Mouse (Mus musculus) CD4-positive, CD25-positive, alpha-beta regulatory T cell, adult 2 months (primary cell): ENCODE measurements around the gene Dlg2.

Source experiments
- DNase-seq: peaks from one replicate; pipeline ENCODE4 v3.0.0-alpha.2; 2012; ENCODE audit warnings: low read depth, low spot score

Dlg2 gene

GRCm38 (mm10) chr7:92047271-92047670, 1570.8 kb downstream of the Dlg2 start:
- DNase-seq, result no peak

GRCm38 (mm10) chr7:92048876-92049275, 1572.4 kb downstream of the Dlg2 start:
- DNase-seq, result no peak

DNA sequence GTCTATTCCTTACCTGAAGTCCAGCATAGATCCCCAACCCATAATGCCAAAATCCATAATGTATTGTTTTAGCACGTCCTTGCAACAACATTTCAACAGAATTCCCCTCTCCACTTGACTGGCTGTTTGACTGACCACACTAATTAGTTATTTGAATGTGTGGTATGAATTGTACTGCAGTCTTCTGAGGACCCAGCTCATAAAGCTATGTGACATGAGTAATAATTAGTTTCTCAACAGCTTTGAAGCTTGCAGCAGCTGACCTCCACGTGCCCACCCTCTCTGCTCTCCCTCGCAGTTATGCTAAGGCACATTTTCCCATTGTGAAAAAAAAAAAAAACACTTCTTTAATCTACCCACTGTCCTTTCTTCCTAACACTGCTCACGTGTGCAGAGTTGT, 1590.4 kb downstream of the Dlg2 start:
- DNase-seq, result no peak

DNA sequence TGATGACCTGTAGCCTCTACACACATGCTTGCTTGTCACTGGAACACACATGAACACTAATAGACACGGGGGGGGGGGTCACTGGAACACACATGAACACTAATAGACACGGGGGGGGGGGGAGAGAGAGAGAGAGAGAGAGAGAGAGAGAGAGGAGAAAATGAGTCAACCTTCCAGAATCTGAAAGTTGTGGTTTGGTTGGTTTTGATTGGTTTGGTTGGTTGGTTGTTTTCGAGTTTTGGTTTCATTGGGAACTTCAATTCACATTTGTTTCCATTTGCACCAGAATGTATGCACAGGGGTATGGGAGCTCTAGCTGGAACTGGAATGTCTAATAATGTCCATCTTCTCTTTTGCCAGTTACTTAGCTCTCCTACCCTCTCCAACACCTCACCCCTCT, 1611.0 kb downstream of the Dlg2 start:
- DNase-seq, result no peak

- DNase-seq, result peak; percentile 35
These were observed 1617.4 kb downstream of the Dlg2 start for GRCm38 (mm10) chr7:92093860-92094259.

GRCm38 (mm10) chr7:92095198-92095597, 1618.7 kb downstream of the Dlg2 start:
- no peak for DNase-seq

GRCm38 (mm10) chr7:92100847-92101246, 1624.4 kb downstream of the Dlg2 start:
- DNase-seq, result no peak

DNA sequence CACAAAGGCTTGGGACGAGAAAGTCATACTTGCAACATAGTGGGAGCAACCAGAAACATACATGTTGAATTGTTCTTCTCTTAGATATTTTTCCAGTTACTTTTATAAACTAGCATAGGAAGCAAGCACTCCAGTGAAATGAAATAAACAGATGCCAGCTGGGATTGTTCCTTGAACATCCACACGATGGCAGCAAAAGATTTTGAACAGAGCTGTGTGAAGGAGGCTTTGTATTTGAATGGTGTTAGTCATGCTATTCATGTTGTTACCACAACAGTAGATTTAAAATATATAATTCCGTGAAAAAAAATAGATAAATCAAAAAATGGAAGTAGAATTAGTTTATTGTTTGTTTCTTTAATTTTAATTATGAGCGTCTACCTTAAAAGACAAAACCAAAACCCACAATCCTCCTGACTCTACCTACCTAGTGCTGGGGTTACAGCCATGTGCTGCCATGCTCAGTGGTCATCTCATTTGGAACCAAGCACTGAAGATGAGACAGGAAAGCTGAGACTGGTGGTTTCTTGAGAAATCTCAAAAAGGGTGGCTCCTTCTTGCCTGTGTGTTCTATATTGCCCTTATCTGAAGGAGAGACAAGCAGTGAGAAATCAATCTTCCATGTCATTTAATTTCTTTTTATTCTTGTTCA, 1626.5 kb downstream of the Dlg2 start:
- peak; percentile 34 for DNase-seq

DNA sequence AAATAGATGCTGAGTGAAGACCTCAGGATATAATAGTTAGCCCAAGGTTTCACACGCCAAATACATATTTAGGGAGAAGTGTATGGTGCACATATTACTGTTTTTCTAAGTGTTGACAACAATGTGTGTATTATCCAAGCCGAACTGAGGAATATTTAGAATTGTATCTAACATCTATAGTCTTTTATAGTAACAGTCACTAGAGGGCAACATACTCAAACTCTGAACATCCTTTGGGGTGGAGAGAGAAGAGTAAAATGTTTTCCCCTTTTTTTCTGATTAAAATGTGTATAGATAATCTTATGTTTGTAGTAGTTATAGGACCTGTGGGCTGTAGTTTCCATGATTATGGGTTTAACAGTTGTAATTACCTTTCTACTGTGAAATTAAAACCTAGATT, 1629.0 kb downstream of the Dlg2 start:
- no peak for DNase-seq

GRCm38 (mm10) chr7:92105956-92106355, 1629.5 kb downstream of the Dlg2 start:
- no peak for DNase-seq

GRCm38 (mm10) chr7:92113065-92113464, 1636.6 kb downstream of the Dlg2 start:
- DNase-seq, result no peak

GRCm38 (mm10) chr7:92115237-92115871, 1638.9 kb downstream of the Dlg2 start:
- no peak for DNase-seq

- no peak for DNase-seq
These were observed 1646.8 kb downstream of the Dlg2 start for GRCm38 (mm10) chr7:92123276-92123675.

- DNase-seq, result no peak
These were observed 1649.4 kb downstream of the Dlg2 start for GRCm38 (mm10) chr7:92125886-92126285.

- DNase-seq, result peak; percentile 1
These were observed 1657.8 kb downstream of the Dlg2 start for GRCm38 (mm10) chr7:92134301-92134700.

- no peak for DNase-seq
These were observed 1659.2 kb downstream of the Dlg2 start for GRCm38 (mm10) chr7:92135624-92136023.

DNA sequence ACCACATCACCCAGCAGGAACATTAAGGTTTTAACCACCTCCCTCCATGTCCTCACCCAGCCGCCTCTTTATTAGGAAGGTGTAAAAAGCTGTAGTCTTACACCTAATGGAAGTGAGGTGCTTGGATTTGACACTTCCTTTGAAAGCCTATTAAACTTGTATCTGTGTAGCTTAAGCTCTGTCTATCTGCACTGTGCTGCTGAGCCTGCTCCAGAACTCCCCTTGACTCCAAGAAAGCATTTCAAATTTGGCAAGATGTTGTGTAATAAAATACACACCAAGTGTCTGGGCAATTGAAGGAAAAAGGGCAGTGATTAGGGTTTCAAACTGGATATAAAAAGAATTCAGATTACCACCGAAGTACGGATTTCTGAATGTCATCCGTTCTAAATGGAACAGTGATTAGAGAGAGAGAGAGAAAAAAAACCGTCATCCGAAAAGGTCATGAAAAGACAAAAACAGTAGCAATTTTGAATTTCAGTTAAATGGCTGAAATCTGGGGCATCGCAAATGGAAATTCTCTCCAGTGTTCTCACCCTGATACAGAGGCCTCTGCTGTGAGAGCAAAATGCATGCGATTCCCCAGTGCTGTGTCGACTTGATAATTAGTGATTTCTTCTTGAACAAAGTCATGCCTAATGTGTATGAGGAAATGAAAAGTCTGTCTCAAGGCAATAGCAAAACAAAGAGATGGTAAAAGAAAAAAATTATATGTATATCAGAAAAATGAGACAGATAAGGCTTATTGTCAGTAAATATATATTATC, 1663.8 kb downstream of the Dlg2 start:
- DNase-seq, result no peak

DNA sequence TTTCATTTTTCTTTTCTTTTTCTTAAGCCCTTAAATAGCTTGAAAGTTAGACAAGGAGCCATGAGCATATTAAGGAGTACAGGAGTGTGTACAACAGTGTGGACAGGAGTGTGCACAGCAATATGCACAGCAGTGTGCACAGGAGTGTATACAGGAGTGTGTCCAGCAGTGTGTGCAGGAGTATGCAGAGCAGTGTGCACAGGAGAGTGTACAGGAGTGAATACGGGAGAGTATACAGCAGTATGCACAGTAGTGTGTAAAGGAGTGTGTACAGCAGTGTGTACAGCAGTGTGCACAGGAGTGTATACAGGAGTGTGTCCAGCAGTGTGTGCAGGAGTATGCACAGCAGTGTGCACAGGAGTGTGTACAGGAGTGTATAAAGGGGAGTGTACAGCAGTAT, 1671.0 kb downstream of the Dlg2 start:
- no peak for DNase-seq

- no peak for DNase-seq
These were observed 1674.3 kb downstream of the Dlg2 start for GRCm38 (mm10) chr7:92150768-92151167.

GRCm38 (mm10) chr7:92154603-92155002, 1678.1 kb downstream of the Dlg2 start:
- DNase-seq, result no peak

DNA sequence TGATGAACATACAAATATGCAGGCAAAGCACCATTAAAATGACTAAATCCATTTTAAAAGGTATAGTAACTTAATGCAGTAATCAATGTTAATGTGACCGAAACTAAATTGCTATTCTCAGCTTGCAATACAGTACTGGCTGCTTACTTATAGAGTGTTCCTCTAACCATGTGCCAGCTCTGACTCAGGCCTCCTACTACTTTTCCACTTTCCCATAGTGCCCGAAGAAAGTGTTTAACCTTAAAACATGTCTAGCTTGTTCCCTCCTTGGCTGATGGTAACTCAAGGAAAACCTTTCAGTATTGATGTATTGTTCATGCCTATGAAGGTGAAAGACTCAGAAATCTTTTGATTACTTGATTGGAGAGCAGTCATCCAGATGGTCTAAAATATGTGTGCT, 1686.7 kb downstream of the Dlg2 start:
- DNase-seq, result no peak

DNA sequence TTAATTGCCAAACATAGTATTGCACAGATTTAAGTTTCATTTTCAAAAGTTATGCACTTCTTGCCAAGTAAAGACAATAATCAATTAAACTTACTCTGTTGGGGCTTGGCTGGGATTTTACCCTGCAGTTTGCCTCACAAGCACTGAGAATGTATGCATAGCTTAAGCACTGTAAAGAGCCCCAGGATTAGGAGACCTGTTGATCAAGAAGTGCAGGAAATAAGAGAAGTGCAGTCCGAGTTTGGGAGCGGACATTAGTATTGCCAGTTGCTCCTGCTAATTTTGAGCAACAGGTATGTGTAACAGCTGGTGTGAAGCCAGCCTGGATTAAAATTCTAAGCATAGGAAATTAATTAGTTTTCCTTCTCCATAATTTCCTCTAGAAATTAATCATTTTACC, 1687.8 kb downstream of the Dlg2 start:
- DNase-seq, result no peak
